Mouse (Mus musculus) liver, embryonic 15.5 days (tissue): ENCODE results near the gene Tnfaip8l1. TPM values are rescaled to one million over a fixed set of nuclear protein-coding genes. Genes with fewer than 3 reads are reported as not detected.

Experiments used
- ATAC-seq: fragments of 200-750 bp; cut with Nextera tagmentation; 2 replicates; pipeline ENCODE4 v1.8.0; 2017; ENCODE audit warnings: moderate number of reproducible peaks, mild to moderate bottlenecking, moderate library complexity; ENCODE audit not compliant: insufficient read depth
- H3K27ac ChIP-seq: fragments of 300-500 bp; sonication (generic); replicated peaks from 2 replicates; pipeline ENCODE4 v1.5.1; 2015; ENCODE audit warnings: mild to moderate bottlenecking, inconsistent platforms
- H3K27me3 ChIP-seq: fragments of 300-500 bp; sonication (generic); 2 replicates; pipeline ENCODE4 v1.6.1; 2015; ENCODE audit warnings: mild to moderate bottlenecking, inconsistent platforms
- H3K36me3 ChIP-seq: fragments of 300-500 bp; sonication (generic); replicated peaks from 2 replicates; pipeline ENCODE4 v1.6.1; 2015; ENCODE audit warnings: moderate library complexity, mild to moderate bottlenecking, inconsistent platforms
- H3K4me1 ChIP-seq: fragments of 300-500 bp; sonication (generic); replicated peaks from 2 replicates; pipeline ENCODE4 v1.6.1; 2015; ENCODE audit warnings: inconsistent platforms
- H3K4me2 ChIP-seq: fragments of 300-500 bp; sonication (generic); 2 replicates; pipeline ENCODE4 v1.6.1; 2015; ENCODE audit warnings: moderate library complexity, mild to moderate bottlenecking, inconsistent platforms
- H3K4me3 ChIP-seq: fragments of 300-500 bp; sonication (generic); replicated peaks from 2 replicates; pipeline ENCODE4 v1.5.1; 2015; ENCODE audit warnings: mild to moderate bottlenecking, inconsistent platforms
- H3K9ac ChIP-seq: fragments of 300-500 bp; sonication (generic); 2 replicates; pipeline ENCODE4 v1.6.1; 2015; ENCODE audit warnings: moderate library complexity, mild to moderate bottlenecking, inconsistent platforms
- H3K9me3 ChIP-seq: fragments of 300-500 bp; sonication (generic); replicated peaks from 2 replicates; pipeline ENCODE4 v1.6.1; 2016; ENCODE audit warnings: inconsistent platforms
- WGBS: fragments of 180-500 bp; shearing (Covaris S2); methylation state at CpG from one replicate; pipeline ENCODE4 v1.1.7; 2015; ENCODE audit warnings: mixed read lengths; ENCODE audit not compliant: insufficient replicate concordance; 5-methylcytosine and 5-hydroxymethylcytosine counted together
- polyA plus RNA-seq: library from polyadenylated mRNA; unstranded; fragments of >200 nt; fragmentation: Nextera tagmentation; extraction: Ambion mirVana; gene quantifications from 2 replicates; pipeline ENCODE4 v1.2.1, GENCODE M21; 2015

Gene Tnfaip8l1
- polyA plus RNA-seq, 1 experiment from 2014 or later, result 2.7 TPM

DNA sequence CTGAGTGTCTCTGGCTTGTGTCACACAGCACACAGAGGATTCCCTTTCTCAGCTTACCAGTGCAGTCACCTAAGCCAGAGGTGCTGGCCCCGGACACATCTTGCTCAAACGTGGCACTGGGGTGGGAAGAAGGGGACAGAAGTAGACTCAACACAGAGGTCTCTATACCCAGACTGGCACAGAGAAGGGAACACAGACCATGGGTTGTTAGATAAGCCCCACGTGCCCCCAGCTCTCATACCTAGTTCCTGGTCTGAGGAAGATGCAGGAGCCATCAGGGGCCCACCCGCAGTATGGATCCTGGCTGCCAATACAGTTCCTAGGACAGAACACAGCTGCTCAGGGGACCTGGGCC, 37.0 kb upstream of the Tnfaip8l1 start:
- Histone ChIP-seq H3K36me3 (no peaks in the 10 kb centered on the region), H3K4me2 (no peak overlapping the region)
- 82% methylated on average over 4 of the region's 4 CpGs for WGBS

DNA sequence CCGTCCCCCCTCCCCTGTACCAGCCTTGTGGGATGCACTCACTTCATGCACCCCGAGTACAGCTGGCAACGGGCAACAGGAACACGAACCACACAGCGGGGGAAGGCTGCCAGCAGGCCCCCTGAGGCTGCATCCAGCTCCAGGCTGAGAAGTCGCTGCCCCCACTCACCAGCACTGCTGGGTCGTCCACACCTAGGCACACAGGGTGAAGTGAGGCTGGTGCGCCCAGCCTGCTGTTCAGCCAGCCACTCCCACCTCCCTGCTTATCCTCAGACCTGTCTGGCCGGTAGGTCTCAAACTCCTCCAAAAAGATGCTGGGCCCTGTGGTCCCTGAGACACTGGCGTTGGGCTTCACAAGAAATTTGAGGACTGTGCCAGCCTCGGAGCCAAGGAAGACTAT, 36.1 kb upstream of the Tnfaip8l1 start:
- 71% methylated on average over 11 of the region's 11 CpGs for WGBS
- no peak overlapping the region for H3K4me2 ChIP-seq
- H3K27ac ChIP-seq, result no peak overlapping the region
- peaks cover 5% of the 10 kb centered on the region for H3K36me3 ChIP-seq
- peaks cover 35% of the 10 kb centered on the region for H3K27me3 ChIP-seq
- no peak for ATAC-seq
- H3K4me1 ChIP-seq, result 0 out of 2 replicates have a peak, but pooled peaks cover 11% of the 10 kb centered on the region
- H3K9ac ChIP-seq, result no peak overlapping the region
- H3K4me3 ChIP-seq, result no peak overlapping the region
- H3K9me3 ChIP-seq, result peaks cover 5% of the 10 kb centered on the region; the same call in 1 of the 2 replicates

More for the DNA sequence above, 37.0 kb upstream of the Tnfaip8l1 start:
- no peak overlapping the region for H3K27ac ChIP-seq
- no peak overlapping the region for H3K4me3 ChIP-seq
- H3K9me3 ChIP-seq, result peaks cover 5% of the 10 kb centered on the region; the same call in 1 of the 2 replicates
- peaks cover 44% of the 10 kb centered on the region for H3K27me3 ChIP-seq
- no peak overlapping the region for H3K9ac ChIP-seq
- ATAC-seq, result no peak
- peaks cover 14% of the 10 kb centered on the region; the same call in 1 of the 2 replicates for H3K4me1 ChIP-seq

DNA sequence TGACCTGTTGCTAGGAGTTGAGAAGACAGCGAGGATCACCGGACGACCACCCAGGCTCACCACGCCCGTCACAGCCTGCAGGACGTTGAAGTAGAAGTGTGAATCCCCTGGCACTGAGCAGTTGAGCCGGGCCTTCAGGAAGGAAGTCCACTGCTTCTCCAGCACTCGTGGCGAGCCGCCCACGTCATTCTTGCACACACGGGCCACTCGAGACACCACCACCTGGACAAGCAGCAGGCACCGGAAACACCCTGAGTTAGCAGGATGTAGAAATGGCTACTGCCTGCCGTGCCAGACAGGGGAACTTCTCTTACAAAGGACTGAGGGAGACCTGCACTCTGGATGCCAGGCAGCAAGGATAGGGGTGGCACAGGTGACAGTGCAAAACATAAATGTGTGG, 34.0 kb upstream of the Tnfaip8l1 start:
- no peak for ATAC-seq
- Histone ChIP-seq H3K4me2 (no peak overlapping the region), H3K27ac (no peak overlapping the region), H3K27me3 (peaks cover 16% of the 10 kb centered on the region), H3K4me3 (no peak overlapping the region), H3K4me1 (peaks cover 19% of the 10 kb centered on the region), H3K9ac (no peak overlapping the region), H3K36me3 (peaks cover 7% of the 10 kb centered on the region), H3K9me3 (no peaks in the 10 kb centered on the region)
- 67% methylated on average over 15 of the region's 15 CpGs for whole genome bisulfite sequencing

DNA sequence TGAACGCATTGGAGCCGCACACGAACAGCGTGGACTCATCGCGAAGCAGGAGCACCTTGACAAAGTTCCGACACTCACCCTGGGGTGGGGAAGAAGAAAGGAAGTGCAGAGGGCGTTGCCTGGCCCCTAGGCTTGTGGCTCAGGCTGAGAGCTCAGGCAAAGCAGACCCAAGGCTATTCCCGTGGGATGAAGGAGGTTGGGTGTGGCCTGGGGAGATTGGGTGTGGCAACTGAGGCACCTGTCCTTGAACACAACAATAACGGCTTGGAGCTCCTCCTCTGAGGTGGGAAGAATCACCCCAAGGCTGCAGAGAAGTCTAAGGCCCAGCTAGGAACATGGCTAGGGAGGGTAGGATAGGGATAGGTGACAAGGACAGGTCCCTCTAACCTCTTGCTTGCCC, 31.1 kb upstream of the Tnfaip8l1 start:
- no peak overlapping the region for H3K9ac ChIP-seq
- WGBS, result 79% methylated on average over 10 of the region's 10 CpGs

DNA sequence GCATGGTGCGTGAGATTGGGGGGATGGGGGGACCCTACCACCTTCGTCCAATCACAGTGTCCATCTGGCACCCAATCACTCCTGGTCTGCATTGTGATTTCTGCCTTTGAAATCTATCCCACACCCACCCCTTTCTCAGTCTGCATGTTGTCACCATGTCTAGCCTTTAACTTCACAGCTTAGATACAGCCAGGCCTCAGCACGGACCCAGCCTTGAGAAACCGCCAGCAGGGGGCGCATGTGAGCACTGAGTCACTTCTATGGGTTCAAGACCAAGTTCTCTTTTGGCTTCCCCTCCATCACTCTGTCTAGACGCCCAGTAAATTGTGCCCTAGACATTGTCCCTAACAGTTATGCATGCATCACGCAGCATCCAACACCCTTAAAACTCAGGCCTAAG, 30.5 kb upstream of the Tnfaip8l1 start:
- WGBS, result 33% methylated on average over 7 of the region's 7 CpGs
- ATAC-seq, result no peak

More for the DNA sequence above, 31.1 kb upstream of the Tnfaip8l1 start:
- Histone ChIP-seq H3K36me3 (peaks cover 7% of the 10 kb centered on the region), H3K4me2 (no peak overlapping the region), H3K4me3 (no peak overlapping the region), H3K27me3 (no peaks in the 10 kb centered on the region), H3K9me3 (no peaks in the 10 kb centered on the region), H3K27ac (no peak overlapping the region), H3K4me1 (peaks cover 30% of the 10 kb centered on the region)
- ATAC-seq, result no peak

DNA sequence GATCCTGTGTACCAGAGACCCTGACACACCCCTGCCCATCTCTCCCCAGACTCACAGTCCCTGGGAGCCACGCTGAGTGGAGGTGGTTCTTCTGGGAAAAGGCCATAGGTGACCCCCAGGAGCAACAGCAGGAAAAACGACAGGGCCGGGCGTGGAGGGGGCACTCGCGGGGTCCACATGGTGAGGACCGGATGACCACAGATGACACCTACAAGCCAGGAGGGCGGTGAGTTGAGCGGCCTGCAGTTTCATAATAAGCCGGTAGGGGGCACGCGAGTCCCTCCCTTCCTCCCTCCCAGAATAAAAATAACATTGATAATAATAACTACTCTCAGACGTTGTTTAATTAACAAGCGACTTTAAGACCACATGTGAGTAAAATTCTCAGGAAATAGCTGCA, 29.6 kb upstream of the Tnfaip8l1 start:
- Histone ChIP-seq H3K4me1 (peaks cover 30% of the 10 kb centered on the region), H3K9ac (no peak overlapping the region), H3K4me3 (no peak overlapping the region), H3K36me3 (peaks cover 7% of the 10 kb centered on the region), H3K27me3 (peaks cover 3% of the 10 kb centered on the region; the same call in 1 of the 2 replicates), H3K27ac (no peak overlapping the region), H3K9me3 (no peaks in the 10 kb centered on the region), H3K4me2 (peak overlapping the region; percentile 26; the same call in 1 of the 2 replicates)
- WGBS, result 4% methylated on average over 14 of the region's 14 CpGs
- no peak for ATAC-seq

More for the DNA sequence above, 30.5 kb upstream of the Tnfaip8l1 start:
- H3K4me2 ChIP-seq, result no peak overlapping the region
- H3K9ac ChIP-seq, result no peak overlapping the region
- H3K9me3 ChIP-seq, result no peaks in the 10 kb centered on the region
- H3K4me3 ChIP-seq, result no peak overlapping the region
- no peak overlapping the region for H3K27ac ChIP-seq
- peaks cover 30% of the 10 kb centered on the region for H3K4me1 ChIP-seq
- H3K27me3 ChIP-seq, result no peaks in the 10 kb centered on the region
- peaks cover 7% of the 10 kb centered on the region for H3K36me3 ChIP-seq

DNA sequence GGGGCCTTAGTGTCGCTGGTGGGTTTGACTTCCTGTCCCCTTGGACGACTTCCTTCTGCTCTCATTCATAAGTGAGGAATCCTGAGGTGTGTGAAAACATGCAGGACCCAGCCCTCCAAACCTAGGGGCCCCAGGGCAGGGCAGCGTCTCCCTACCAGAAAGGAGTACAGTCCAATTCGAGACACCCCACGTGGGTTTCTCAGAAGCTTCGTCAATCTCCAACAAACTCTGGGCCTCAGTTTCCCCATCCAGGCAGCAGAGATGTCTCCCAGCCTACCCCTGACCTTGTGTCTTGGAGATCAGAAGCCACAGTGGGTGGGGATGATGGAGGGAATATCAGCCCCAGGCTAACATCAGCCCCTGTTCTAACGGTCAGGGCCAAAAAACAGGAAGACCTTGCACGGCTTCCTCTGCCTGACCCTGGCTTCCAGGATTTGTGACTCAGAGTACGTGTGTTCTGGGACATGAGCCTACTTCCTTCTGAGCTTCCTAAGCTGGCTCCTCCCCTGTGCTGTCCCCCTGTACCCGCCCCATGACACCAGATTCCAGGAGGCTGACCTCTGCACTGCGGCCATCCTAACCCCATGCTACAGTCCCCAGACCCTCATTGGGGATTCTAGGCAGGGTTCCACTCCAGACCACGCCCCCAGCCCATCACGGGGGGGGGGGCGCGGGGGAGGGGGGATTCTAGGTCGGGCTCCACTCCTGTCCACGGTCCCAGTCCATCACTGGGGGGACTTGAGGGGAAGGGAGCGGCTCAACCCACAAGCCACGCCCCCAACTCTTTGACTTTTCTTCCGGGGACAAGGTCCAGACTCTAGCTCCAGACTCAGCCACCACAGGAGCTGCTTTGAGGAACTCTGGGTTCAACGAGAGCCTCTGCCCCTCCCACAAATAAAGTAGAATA, 28.6 kb upstream of the Tnfaip8l1 start:
- 5% methylated on average over 20 of the region's 21 CpGs for WGBS
- Histone ChIP-seq H3K4me3 (peak overlapping the region; percentile 50), H3K4me1 (peaks cover 36% of the 10 kb centered on the region), H3K9me3 (no peaks in the 10 kb centered on the region), H3K9ac (0 out of 2 replicates have a peak overlapping the region, but pooled peaks have one; percentile 15), H3K27ac (peak overlapping the region; percentile 80), H3K36me3 (peaks cover 7% of the 10 kb centered on the region), H3K27me3 (peaks cover 11% of the 10 kb centered on the region), H3K4me2 (peak overlapping the region; percentile 83)
- ATAC-seq, result peak; percentile 86

DNA sequence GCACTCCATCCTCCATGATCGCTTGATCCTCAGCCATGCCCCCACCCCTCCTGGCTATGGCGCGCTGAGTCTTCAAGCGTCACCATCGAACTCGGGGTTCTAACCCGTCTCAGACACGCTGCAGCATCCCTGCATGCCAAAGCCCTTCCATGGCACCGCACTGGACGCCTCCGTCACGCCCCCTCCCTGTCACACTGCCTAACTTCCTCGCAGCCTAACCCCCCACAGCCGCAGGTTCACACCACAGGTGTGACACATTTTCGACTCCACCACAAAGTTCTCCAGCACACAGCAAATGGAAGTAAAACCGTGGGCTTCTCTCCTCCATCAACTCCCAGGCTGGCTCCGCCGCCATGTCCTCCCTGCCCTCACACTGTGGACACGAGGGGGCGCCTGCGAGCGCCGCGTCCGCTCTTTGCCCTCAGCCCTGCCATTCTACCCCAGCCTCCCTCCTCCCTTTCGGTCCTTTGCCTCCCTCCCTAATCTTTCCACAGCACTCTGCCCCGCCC, 27.8 kb upstream of the Tnfaip8l1 start:
- peak; percentile 17; the same call in 1 of the 2 replicates for ATAC-seq

DNA sequence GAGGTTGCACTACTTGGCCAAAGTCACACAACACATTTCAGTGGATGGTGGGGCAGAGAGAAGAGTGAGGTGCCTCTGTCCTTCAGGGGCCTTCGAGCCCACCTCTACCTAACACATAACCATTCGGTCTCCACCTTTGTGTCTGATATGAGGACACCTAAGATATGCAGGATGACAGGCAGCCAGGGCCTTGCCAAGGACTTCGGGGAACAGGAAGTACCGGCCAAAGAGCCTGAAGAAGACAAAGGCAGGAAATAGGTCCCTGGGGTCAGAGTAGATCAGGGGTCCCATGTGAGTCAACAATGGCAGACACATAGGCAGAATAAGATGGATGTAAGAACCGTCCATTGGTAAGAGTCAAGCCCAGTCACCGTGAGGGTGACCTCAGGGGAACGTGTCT, 25.7 kb upstream of the Tnfaip8l1 start:
- H3K4me2 ChIP-seq, result no peak overlapping the region
- H3K4me3 ChIP-seq, result no peak overlapping the region
- ATAC-seq, result no peak
- 53% methylated on average over 7 of the region's 7 CpGs for WGBS
- no peaks in the 10 kb centered on the region for H3K9me3 ChIP-seq
- H3K36me3 ChIP-seq, result no peaks in the 10 kb centered on the region
- peaks cover 40% of the 10 kb centered on the region for H3K27me3 ChIP-seq
- peaks cover 54% of the 10 kb centered on the region for H3K4me1 ChIP-seq
- no peak overlapping the region for H3K27ac ChIP-seq
- no peak overlapping the region for H3K9ac ChIP-seq

More for the DNA sequence above, 27.8 kb upstream of the Tnfaip8l1 start:
- Histone ChIP-seq H3K9ac (no peak overlapping the region), H3K9me3 (no peaks in the 10 kb centered on the region), H3K4me2 (peak overlapping the region; percentile 83), H3K27me3 (peaks cover 19% of the 10 kb centered on the region), H3K27ac (peak overlapping the region; percentile 80), H3K4me3 (peak overlapping the region; percentile 50), H3K36me3 (peaks cover 7% of the 10 kb centered on the region), H3K4me1 (peaks cover 40% of the 10 kb centered on the region)
- WGBS, result under 1% methylated on average over 27 of the region's 27 CpGs

DNA sequence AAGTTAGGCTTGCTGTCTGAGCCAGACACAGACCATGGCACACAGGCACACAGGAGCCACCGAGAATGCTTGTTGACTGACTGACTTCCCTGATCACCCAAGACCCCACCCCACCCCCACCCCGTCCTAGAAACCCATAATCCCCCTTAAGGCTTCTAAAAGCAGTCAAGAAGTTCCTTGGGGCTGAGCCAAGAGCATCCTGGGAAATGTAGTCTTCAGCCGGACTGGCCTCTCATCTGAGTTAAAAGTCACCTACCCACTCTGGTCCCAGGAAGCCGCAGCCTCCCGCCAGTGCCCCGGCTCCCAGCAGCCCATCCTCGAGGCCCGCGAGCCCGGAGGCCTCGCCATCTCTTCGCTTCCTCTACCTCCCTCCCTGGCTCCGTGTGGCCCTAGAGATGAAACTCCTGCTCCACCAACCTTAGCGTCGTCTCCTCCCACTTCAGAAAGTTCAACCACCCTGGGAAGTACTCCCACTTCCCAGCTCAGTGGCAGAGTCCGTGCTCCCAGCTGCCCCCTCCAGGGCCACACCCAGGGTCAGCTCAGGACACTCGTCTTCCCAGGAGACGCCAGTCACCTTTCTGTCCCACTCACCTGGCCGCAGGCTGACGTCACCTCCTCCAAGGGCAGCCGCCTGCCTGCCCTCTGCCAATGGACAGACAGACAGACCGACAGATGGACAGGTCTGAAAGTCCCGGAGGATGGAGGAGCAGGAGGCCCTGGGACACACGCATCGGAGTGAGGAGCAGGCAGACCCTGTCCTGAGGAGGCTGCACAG, 24.3 kb upstream of the Tnfaip8l1 start:
- no peak for ATAC-seq
- Histone ChIP-seq H3K9ac (no peak overlapping the region), H3K4me2 (no peak overlapping the region), H3K27me3 (peaks cover 54% of the 10 kb centered on the region), H3K9me3 (no peaks in the 10 kb centered on the region), H3K4me1 (peaks cover 56% of the 10 kb centered on the region), H3K4me3 (no peak overlapping the region), H3K27ac (no peak overlapping the region), H3K36me3 (no peaks in the 10 kb centered on the region)
- WGBS, result 37% methylated on average over 25 of the region's 25 CpGs

DNA sequence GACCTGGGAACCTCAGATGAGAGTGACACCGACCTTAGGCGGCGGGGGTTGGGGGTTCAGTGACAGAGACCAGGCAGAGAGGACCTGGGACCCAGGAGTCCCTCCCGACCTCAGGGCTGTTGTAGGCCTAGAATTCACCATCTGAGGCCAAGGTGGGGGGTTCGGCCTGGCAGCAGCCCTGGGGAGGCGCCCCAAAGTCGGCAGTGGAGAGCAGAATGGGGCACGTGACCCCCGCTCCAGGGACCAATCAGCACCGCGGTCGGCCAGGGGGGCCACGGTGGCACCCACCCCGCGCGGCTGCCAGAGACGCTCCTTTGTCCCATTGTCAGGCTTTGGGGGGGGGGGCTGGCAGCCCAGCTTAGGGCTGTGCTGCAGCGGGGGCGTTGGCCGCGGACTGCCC, 22.9 kb upstream of the Tnfaip8l1 start:
- no peak overlapping the region for H3K27ac ChIP-seq
- H3K4me3 ChIP-seq, result peak overlapping the region; percentile 57
- H3K27me3 ChIP-seq, result peaks cover 68% of the 10 kb centered on the region
- H3K9ac ChIP-seq, result no peak overlapping the region
- ATAC-seq, result no peak
- H3K9me3 ChIP-seq, result no peaks in the 10 kb centered on the region
- no peaks in the 10 kb centered on the region for H3K36me3 ChIP-seq
- peaks cover 43% of the 10 kb centered on the region for H3K4me1 ChIP-seq
- WGBS, result 9% methylated on average over 21 of the region's 21 CpGs
- H3K4me2 ChIP-seq, result peak overlapping the region; percentile 85
